Mouse (Mus musculus) mesoderm, embryonic 11.5 days (tissue): Measurements from ENCODE around the gene Slc20a1.
A peak's percentile ranks its signal among the peaks of the same experiment; 100 is the strongest.

Source experiments
- DNase-seq: peaks from one replicate; pipeline ENCODE4 v3.0.0-alpha.2; 2012; ENCODE audit warnings: low read depth, low spot score

Gene Slc20a1

DNA sequence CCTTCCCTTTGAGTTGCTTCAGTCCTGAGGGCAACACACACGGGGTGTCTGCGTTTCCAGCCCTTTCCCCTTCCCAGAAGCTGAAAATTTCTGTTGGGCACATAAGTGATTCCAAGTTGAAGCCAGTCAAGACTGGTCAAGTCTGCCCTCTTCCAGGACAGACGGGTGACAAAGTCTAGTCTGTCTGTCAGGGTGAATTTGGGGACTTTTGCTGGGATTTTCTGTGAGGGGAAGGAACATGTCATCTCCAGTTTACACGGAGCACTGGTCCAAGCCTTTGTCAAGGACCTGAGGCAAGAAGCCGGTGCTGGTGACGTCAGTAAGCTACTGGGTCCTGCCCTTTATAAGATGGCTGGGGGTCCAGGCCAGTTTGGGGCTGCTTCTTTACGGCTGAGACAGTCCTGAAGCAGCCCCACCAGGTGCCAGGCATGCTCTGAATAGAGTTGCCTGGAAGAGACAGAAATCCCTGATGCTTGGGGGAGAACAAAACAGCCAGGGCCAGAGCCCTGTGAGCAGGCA lies 28.5 kb downstream of the Slc20a1 start:
- DNase-seq: no peak

DNA sequence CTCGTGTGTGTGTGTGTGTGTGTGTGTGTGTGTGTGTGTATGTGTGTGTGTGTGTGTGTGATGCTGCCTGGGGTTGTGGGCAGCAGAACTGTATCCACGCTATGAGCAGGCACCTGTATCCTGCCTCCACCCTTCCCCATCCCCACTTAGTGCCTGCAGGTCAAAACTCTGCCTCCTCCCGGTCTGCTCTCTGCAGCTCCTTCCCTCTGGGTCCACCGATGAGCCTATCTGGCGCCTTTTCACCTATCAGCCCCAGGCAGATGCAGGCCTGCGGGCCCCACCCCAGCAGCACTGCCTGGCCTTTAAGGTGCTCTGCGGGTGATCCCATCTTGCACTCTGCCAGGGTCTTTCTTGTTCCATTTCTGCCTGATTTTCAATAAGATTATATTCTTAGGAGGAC lies 29.1 kb downstream of the Slc20a1 start:
- no peak for DNase-seq

DNA sequence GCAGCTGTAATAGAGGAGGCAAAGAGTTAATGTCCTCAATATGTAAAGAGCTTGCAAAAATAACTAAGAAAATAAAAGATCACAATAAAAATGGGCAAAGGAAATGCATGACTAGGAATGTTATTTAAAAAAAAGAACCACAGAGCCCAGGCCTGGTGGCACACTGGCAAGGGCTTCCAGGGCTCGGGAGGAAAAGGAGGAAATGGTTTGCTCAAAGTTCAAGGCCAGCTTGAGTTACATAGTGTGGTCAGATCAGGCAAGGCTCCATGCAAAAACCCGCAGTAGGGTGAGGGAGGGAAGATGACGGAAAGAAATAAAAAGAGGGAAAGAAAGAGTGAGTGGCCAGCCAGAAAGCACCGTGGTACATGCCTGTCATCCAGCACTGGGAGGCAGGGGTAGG lies 30.0 kb downstream of the Slc20a1 start:
- no peak for DNase-seq

DNA sequence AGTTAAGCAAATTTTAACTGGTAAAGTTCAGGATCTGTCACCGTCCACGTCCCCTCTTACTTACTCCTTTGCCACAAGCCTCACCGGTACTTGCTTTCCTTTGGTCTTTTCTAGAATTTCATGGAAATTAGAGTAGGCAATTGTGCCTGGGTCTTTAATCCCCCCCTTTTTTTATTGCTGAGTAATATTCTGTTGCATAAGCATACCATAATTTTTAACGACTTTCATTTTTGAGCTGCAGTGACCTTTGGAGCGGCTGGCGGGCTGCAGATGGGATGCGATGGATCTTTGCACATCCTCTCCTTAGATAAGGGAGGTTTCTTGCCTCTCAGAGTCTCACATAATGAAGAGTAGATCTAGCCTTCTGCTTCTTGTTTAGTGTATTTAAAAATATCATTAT lies 30.8 kb downstream of the Slc20a1 start:
- no peak for DNase-seq

DNA sequence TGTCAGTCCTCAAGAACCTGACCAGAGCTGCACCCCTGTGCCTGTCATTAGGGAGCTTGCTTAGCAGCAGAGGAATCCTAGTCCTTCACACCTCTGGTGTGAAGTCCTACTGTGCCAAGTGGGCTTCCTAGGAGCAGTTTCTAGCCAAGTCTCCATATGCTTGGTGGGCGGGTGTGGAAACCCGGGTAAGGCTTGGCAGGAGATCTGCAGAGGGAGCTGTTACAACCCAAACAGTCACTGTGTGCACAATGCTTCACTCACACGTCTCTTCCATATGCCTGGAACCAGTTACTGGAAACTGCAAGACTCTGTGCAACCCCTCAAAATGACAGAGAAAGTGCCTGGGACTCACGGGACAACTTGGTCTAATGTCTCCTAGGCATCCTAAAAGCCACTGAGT lies 33.5 kb downstream of the Slc20a1 start:
- no peak for DNase-seq

DNA sequence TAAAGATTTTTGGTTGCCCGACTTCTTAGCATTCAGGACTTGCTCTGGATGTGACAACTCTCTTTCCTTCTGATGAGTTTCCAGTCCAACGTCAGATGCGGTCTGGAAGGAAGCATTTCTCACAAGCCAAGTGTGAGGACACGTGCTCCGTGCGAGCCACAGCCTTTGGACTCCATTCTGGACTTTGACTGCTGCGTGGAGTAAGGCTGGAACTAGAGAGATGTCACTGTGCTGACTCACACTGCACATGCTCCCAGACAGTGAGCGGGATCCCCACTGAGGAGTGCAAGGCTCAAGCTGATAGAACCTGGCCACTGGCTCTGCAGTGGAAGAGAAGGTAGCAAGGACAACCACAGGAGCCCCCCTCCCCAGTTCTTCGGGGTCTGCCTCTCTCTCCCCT lies 33.9 kb downstream of the Slc20a1 start:
- DNase-seq: no peak

DNA sequence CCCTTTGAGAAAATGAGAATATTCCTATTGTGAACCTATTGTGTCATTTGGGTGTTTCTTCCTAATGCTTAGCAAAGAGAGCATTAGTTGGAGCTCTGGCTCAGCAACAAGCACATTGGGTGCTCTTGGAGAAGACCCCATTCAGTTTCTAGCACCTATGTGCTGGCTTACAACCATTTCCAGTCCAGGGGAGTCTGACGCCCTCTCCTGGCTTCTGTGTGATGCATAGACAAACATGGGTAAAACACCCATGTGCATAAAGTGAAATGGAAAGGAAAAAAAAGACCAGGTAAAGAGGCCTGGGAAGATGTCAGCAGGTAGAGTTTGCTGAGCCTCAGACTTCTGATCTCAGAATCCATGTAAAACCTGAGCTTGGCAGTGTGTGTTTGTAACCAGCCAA lies 34.7 kb downstream of the Slc20a1 start:
- no peak for DNase-seq

DNA sequence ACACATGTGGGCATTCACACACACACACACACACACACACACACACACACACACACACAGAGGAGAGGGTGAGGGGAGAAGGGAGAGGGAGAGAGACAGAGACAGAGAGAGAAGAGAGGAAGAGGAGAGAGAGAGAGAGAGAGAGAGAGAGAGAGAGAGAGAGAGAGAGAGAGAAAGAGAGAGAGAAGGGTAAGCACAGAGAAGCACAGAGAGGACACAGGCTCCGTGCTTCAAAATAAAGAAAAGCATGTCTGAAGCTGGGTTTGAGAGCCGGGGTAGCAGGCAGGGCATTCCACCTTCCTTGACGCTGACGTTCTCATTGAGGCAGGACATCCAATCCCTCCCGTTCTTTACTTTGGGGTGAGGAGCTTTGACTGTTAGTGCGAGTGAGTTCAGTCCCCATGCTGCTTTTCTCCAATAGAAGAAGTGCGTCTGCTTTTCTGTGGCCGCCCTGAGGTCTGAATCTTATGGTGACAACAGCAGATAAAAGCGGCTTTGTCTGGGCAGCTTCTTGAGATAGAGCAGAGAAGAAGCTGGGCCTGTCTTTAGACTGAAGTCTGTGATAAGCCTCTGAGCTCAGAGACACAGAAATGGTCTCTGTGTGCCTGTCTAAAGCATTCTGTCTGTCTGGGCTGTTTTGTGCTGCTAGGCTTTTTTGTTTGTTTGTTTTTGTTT lies 35.4 kb downstream of the Slc20a1 start:
- DNase-seq: no peak

DNA sequence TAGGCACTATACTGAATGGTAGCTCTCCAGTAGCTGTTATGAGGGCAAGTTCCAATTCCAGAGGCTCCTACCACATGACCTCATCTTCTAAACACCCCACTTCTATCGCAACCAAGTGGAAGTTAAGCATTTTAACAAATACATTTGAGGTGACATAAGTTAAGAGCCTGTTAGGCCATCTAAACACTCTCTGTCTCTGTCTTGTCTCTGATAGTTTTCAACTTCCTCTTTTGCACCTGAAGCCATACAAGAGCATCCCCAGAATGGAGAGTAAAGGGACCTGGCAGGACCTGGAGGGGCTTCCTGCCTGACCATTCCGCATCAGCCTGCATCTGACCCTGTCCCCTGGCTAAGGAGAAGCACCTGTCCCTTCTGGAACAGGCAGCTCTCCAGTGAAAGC lies 36.2 kb downstream of the Slc20a1 start:
- no peak for DNase-seq

DNA sequence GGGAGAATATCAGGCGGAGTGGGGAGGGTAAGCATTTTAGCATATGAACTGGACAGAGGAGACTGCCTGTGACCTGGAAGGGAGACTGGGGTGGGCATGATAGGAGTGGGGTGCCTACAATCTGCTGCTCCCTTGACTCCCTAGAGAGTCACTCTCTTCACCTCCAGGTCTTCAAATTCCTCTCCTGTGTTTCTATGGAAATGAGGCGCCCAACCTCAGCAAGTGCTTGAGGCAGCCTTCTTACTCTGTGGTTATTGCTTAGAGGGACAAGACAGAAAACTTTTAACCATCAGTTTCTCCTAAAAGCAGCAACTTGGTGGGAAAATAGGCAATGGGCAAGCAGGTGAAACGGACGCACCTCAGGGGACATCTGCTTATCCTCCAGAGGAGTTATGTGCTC lies 38.0 kb downstream of the Slc20a1 start:
- no peak for DNase-seq

DNA sequence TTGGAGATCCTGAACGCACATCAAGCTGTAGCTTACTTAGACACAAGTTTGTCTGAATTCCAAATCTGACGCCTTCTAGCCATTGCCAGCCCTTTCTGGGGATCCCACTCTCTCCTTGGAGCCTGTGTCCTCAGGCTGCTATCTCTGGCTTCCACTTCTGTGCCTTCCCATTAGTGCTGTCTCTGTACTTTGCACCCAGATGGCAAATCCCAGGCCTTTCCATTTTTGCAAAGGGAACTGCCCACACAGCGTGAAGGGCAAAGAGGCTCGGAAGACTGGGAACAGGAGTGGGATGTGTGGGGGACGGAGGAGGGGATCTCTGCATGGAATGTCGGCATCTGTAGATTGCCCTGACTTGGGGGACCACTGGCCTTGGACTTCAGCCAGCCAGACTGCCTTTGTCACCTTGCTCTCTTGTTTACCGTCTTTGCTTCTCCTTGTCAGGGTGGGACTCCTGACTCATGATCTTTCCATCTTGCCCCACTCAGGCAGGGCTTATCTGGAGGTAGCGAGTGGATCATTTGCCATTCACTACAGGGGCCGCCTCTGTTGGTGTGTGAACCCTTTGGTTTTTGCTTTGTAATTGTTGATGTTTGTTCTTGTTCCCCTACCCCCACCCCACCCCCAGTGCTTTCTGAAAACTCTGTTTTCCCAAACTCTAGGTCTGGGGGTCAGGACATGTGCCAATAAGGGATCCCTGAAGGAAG lies 42.3 kb downstream of the Slc20a1 start:
- no peak for DNase-seq

DNA sequence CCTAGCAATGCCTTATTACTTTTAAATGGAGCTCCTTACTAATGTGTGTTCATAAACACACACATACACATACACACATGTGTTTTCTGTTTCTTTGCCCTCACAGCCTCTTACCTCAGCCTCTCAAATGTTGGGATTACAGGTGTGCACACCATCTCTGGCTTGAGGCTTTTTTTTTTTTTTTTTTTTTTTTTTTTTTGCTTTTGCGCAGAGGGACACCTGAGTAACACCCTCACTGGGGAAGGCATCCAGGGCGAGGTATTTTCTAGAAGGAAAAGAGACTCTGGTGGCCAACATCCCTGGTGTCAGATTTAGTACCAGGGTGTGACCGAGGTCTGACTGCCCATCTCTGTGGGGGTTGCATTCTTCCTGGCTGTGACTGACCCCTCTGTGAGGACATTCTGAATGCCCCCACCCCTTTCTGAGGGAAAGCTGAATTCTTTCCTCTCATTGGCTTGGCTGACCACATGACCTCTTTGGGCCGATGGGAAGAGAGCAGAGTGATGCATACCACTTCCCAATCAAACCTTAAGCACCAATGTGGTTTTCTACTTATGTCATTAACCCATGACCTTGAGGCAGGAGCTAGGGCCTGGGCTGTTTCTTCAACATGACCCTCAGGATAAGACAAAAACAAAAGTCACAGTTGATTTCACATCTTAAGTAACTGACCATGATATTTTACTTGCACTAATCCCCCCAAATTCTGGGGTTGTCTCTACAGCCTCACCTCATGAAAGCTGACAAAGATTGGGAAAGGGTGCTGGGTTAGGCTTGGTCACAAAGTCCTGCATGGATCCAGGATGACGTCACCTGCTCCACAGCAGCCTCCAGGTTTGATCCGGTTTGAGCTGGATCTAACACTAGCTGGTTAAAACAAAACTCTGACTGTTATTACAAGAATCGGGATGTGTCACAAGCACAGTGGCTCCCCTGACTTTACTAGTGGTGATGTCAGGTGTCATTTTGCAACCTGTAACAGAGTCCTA lies 43.6 kb downstream of the Slc20a1 start:
- peak; percentile 48 for DNase-seq

DNA sequence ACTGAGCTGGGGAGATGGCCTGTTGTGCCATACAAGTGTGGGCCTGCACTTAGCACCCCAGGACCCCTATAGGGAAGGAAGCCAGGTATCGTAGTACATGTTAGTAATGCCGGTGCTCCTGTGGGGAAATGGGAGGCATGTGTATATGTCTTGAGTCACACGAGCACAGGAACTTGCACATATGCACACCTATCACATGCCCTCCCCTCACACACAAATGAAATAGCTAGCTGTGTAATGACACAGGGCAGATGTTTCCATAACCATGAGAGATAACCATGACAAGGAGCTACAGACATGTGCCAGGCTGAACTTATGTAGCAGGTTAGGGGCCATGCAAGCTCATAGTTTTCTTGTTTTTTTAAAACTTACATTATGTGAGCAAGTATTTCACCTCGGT lies 44.4 kb downstream of the Slc20a1 start:
- no peak for DNase-seq

DNA sequence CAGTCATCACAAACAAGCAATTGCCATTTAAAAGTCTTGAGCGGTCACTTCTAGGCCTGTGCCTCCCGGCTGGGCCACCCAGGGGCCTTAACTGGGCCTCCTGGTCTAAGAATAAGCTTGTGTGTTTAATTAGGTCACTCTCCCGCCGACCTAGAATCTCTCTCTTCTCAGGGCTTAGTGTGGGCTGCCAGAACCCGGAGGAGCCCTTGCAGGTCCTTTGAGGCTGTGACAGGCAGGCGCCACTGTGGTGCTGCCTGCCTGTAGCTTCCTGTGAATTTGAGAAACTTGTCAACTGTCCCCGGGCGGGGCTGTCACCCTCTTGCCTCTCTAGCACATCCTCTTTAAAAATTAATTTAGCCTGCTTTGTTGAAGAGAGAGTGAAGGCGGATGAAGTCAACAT lies 45.2 kb downstream of the Slc20a1 start:
- DNase-seq: no peak

DNA sequence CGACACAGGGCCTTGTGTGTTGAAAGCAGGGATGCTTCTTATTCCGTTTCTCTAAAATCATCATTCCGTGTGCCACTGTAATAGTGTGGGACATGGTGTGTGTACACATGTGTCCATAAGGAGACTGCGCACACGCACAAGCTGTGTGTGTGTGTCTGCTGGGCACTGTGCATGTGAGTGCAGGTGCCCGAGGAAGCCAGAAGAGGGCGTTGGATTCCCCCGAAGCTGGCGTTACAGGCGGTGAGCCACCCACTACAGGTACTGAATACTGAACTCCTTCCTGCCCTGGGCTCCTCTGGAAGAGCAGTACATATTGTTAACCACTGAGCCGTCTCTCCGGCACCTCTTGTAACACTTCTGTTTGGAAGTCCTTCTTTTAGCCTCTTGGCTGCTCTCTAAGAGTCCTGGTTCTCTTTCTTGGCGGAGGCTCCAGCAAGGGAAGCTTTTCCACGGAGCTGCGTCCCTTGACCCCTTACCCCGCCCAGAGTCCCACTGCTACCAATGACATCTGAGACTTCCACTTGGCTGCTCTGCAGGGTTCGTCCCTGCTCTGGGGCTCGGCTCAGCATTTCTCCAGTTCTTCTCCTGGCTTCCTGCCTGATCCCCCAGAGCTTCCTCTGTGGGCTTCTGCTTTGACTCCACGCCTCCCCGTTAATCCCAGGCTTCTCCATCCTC lies 46.0 kb downstream of the Slc20a1 start:
- DNase-seq: no peak

DNA sequence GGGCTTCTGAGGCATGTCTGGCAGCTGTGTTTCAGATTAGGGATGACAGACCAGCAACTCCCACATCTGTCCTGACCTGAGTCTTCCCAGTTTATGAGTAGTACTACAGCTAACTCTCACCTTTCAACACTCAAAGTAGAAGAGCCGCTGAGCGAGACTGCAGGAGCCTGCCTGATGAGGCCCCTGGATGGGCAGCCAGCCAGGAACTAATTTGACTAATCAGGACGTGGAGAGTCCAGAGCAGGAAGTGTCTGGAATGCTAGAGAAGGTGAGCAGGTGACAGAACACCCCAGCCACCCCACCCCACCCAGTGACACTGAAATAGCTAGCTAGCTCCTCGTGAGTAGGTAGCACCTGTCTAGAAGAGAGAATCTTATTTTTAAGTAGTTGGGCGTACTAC lies 47.1 kb downstream of the Slc20a1 start:
- no peak for DNase-seq

DNA sequence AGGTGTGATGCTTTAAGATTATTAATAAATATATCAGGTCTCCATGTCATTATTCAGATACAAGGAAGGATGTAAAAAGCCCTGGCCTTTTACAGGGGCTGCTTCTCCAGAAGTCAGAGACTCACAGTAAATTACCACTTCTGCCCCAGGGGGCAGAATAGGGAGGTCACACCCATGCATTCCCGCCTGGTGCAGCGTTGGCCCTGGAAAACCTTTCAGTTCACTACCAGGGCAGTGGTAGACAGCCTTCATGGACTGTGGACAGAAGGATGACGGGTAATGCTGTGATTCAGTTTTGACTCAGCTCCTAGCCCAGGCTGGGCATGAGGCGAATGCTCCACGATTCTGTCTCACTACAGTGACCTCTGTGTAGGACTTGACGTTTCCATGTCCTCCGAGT lies 47.9 kb downstream of the Slc20a1 start:
- DNase-seq: no peak

DNA sequence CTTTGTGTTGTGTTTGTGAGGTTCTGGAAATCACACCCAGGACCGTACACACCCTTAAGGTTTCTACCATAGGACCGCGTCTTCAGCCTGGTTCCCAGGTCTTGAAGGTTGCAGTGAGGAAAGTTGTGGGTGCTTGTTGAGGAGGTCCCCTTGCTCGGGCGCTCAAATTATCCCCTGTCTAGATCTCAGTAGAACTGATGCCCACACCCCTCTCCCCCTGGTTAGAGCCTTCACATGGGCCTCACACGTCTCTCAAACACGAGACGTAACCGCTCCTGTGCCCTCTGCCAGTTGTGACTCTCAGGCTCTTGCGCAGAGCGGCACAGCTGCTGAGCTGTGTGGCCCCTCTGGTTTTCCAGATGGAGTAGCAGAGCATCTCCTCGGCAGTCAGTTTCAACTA lies 48.4 kb downstream of the Slc20a1 start:
- DNase-seq: no peak

DNA sequence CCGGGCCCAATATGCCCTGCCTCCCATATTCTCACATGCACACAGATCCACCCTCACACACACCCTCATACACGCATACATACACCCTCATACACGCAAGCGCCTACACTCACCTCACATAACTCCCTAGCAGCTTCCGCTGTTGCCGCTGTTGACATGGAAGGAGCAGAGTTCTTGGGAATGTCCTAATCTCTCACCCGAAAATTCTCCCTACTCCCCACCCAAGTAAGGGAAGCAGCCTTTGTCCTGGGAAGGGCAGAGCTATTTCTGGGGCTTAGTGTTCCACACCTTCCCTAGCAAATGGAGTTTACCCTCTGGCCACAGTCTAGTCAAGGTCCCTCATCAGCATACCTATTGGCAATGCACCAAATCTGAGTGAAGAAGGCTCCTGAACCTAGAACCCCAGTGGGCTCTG lies 49.1 kb downstream of the Slc20a1 start:
- no peak for DNase-seq

DNA sequence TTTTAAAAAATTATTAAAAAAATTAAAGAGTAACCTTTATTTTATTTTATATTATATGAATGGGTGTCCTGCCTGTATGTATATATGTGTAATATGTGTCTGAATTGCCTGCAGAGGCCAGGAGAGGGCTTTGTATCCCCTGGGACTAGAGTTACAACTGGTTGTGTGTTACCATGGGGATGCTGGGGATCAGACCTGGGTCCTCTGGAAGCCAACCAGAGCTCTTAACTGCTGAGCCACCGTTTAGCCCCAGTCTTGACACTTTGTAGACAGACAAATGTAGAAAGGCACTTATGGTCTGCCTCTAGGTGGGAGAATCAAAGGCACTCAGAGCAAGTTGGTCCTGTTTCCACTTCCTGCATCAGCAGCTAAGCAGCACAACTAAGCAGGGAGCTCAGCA lies 50.8 kb downstream of the Slc20a1 start:
- no peak for DNase-seq

DNA sequence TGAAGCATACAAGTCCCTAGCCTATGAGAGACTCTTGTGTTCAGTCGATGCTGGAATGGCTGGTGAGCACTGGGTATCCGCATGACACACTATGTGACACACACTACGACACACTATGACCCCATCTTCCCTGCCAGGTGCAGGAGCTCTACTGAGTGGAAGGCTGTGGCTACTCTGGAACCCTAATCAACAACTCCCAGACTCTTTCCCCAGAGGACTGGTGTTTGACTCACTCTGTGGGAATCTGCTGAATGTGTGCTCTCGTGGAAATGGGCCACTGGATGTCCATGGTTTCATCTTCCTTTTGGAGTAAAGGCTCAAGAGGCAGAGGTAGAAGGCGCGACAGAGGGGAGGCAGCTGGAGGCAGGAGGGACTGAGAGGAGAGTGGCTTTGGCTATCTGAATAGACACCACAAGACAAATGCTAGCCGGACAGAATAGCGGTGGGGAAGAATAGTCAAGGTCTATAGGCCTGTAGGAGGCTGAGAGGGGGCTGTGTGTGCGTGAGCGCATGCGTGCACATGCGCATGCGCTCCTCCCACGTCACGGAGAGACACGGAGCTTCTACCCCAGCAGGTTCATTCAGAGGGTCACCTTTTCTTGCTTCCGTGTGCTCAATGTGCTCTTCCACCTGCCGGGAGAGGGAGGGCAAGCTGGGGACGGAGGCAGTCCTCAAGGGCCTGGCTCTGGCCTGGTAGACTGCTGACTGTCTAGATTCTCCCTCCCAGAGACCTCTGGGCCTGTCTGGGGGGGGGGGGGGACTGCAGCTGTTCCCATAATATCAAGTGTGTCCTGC lies 54.5 kb downstream of the Slc20a1 start:
- DNase-seq: no peak
